Mouse (Mus musculus) kidney, embryonic 16.5 days (tissue): ENCODE measurements around the gene Mtfp1. TPM values are rescaled to one million over a fixed set of nuclear protein-coding genes. Genes with fewer than 3 reads are reported as not detected.

Source experiments
- ATAC-seq: fragments of 200-750 bp; cut with Nextera tagmentation; 2 replicates; pipeline ENCODE4 v1.8.0; 2017; ENCODE audit warnings: moderate TSS enrichment; ENCODE audit not compliant: low FRiP score, low TSS enrichment
- H3K27ac ChIP-seq: fragments of 300-500 bp; sonication (generic); 2 replicates; pipeline ENCODE4 v1.5.1; 2014; ENCODE audit warnings: low read length
- H3K27me3 ChIP-seq: fragments of 300-500 bp; sonication (generic); 2 replicates; pipeline ENCODE4 v1.6.1; 2014; ENCODE audit warnings: low read length, control low read depth, mixed read lengths; ENCODE audit not compliant: insufficient read depth
- H3K36me3 ChIP-seq: fragments of 300-500 bp; sonication (generic); 2 replicates; pipeline ENCODE4 v1.6.1; 2014; ENCODE audit warnings: low read length, control low read depth, mixed read lengths; ENCODE audit not compliant: insufficient read depth
- H3K4me1 ChIP-seq: fragments of 300-500 bp; sonication (generic); 2 replicates; pipeline ENCODE4 v1.6.1; 2014; ENCODE audit warnings: low read length, control low read depth, mixed read lengths; ENCODE audit not compliant: insufficient read depth
- H3K4me2 ChIP-seq: fragments of 300-500 bp; sonication (generic); replicated peaks from 2 replicates; pipeline ENCODE4 v1.6.1; 2014; ENCODE audit warnings: low read depth, low read length
- H3K4me3 ChIP-seq: fragments of 300-500 bp; sonication (generic); 2 replicates; pipeline ENCODE4 v1.5.1; 2014; ENCODE audit warnings: mild to moderate bottlenecking, low read length
- H3K9ac ChIP-seq: fragments of 300-500 bp; sonication (generic); replicated peaks from 2 replicates; pipeline ENCODE4 v1.6.1; 2014; ENCODE audit warnings: low read length
- H3K9me3 ChIP-seq: fragments of 300-500 bp; sonication (generic); 2 replicates; pipeline ENCODE4 v1.6.1; 2016; ENCODE audit warnings: low read length, control low read depth
- WGBS: fragments of 180-500 bp; shearing (Covaris S2); extraction: QIAGEN DNeasy Blood & Tissue Kit; methylation state at CpG from one replicate; pipeline ENCODE4 v1.1.7; 2014; 5-methylcytosine and 5-hydroxymethylcytosine counted together
- polyA plus RNA-seq: library from polyadenylated mRNA; unstranded; fragments of >200 nt; fragmentation: Nextera tagmentation; extraction: Ambion mirVana; gene quantifications from 2 replicates; pipeline ENCODE4 v1.2.1, GENCODE M21; 2015

Gene Mtfp1
- polyA plus RNA-seq, 1 experiment from 2014 or later: 20.1 TPM

DNA sequence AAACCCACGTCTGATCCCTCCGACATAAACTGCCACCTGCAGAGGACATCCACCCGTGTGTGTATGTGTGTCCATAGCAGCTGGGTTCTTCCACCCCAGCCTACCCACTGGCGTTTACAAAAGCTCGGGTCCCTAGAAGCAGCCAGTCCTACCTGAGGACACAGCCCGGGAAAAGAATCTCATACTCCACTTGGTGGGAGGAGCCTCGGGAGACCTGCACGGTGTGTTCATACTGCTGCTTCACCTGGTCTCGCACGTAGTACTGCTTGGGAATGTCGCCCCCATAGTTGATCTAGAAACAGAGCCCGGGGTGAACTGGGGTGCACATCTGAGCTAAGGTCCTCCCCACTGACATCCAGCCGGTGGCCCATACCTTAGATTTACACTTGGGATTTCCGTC, 8.3 kb upstream of the Mtfp1 start:
- H3K4me1 ChIP-seq: no peaks in the 10 kb centered on the region
- no peaks in the 10 kb centered on the region for H3K27me3 ChIP-seq
- no peaks in the 10 kb centered on the region for H3K9me3 ChIP-seq
- H3K4me2 ChIP-seq: no peak overlapping the region
- no peak overlapping the region for H3K27ac ChIP-seq
- WGBS: 82% methylated on average over 14 of the region's 14 CpGs
- H3K4me3 ChIP-seq: no peak overlapping the region
- ATAC-seq: no peak
- no peaks in the 10 kb centered on the region for H3K36me3 ChIP-seq
- H3K9ac ChIP-seq: no peak overlapping the region

DNA sequence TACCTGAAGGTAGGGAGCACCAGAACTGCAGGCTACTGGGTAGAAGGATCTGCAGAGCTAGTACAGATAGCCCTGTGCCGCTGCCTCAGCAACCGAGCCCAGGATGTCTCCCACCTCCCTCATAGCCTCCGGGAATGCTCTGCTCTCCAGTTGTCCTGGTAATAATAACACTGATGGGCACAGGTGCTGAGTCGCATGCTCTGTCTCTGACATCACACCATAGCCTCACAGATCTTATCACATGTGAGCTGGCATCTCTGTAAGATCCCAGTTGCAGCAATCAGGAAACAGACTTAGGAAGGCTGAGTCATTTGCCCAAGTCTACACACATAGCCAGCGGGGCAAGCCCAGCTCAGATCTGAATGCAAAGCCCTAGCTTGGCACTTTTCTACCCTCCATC, 6.6 kb upstream of the Mtfp1 start:
- Histone ChIP-seq H3K36me3 (no peaks in the 10 kb centered on the region), H3K27ac (no peak overlapping the region), H3K4me1 (peaks cover 6% of the 10 kb centered on the region), H3K27me3 (no peaks in the 10 kb centered on the region), H3K9me3 (no peaks in the 10 kb centered on the region), H3K4me3 (no peak overlapping the region), H3K9ac (no peak overlapping the region), H3K4me2 (no peak overlapping the region)
- no peak for ATAC-seq
- WGBS: 83% methylated on average over 5 of the region's 5 CpGs

- 74% methylated on average over 3 of the region's 3 CpGs for WGBS
- peaks cover 17% of the 10 kb centered on the region for H3K4me1 ChIP-seq
- no peak overlapping the region for H3K27ac ChIP-seq
- no peak overlapping the region for H3K4me3 ChIP-seq
- no peaks in the 10 kb centered on the region for H3K36me3 ChIP-seq
- no peak for ATAC-seq
- H3K9ac ChIP-seq: no peak overlapping the region
- no peaks in the 10 kb centered on the region for H3K9me3 ChIP-seq
- H3K4me2 ChIP-seq: no peak overlapping the region
- no peaks in the 10 kb centered on the region for H3K27me3 ChIP-seq
Measured at GRCm38 (mm10) chr11:4099447-4099846, 4.2 kb upstream of the Mtfp1 start.

GRCm38 (mm10) chr11:4098816-4099215, 3.6 kb upstream of the Mtfp1 start:
- H3K4me2 ChIP-seq: no peak overlapping the region
- H3K27me3 ChIP-seq: no peaks in the 10 kb centered on the region
- no peak overlapping the region for H3K9ac ChIP-seq
- H3K4me3 ChIP-seq: no peak overlapping the region
- ATAC-seq: no peak
- H3K36me3 ChIP-seq: no peaks in the 10 kb centered on the region
- no peaks in the 10 kb centered on the region for H3K9me3 ChIP-seq
- no peak overlapping the region for H3K27ac ChIP-seq
- WGBS: 78% methylated on average over 7 of the region's 7 CpGs
- peaks cover 20% of the 10 kb centered on the region for H3K4me1 ChIP-seq

- no peak overlapping the region for H3K4me2 ChIP-seq
- no peak overlapping the region for H3K9ac ChIP-seq
- H3K4me1 ChIP-seq: peaks cover 20% of the 10 kb centered on the region
- H3K27me3 ChIP-seq: no peaks in the 10 kb centered on the region
- no peaks in the 10 kb centered on the region for H3K9me3 ChIP-seq
- no peak overlapping the region for H3K4me3 ChIP-seq
- ATAC-seq: no peak
- H3K27ac ChIP-seq: no peak overlapping the region
- 72% methylated on average over 8 of the region's 8 CpGs for WGBS
- 0 out of 2 replicates have a peak, but pooled peaks cover 3% of the 10 kb centered on the region for H3K36me3 ChIP-seq
Measured at GRCm38 (mm10) chr11:4098120-4098519, 2.9 kb upstream of the Mtfp1 start.

- Histone ChIP-seq H3K9ac (peak overlapping the region; percentile 75), H3K27me3 (no peaks in the 10 kb centered on the region), H3K4me1 (peaks cover 20% of the 10 kb centered on the region), H3K4me2 (peak overlapping the region; percentile 74), H3K4me3 (peak overlapping the region; percentile 60), H3K27ac (peak overlapping the region; percentile 83), H3K9me3 (no peaks in the 10 kb centered on the region), H3K36me3 (peaks cover 7% of the 10 kb centered on the region; the same call in 1 of the 2 replicates)
- ATAC-seq: peak; percentile 46; the same call in 1 of the 2 replicates
- 23% methylated on average over 10 of the region's 10 CpGs for WGBS
Measured at GRCm38 (mm10) chr11:4097091-4097621, 1.9 kb upstream of the Mtfp1 start.

DNA sequence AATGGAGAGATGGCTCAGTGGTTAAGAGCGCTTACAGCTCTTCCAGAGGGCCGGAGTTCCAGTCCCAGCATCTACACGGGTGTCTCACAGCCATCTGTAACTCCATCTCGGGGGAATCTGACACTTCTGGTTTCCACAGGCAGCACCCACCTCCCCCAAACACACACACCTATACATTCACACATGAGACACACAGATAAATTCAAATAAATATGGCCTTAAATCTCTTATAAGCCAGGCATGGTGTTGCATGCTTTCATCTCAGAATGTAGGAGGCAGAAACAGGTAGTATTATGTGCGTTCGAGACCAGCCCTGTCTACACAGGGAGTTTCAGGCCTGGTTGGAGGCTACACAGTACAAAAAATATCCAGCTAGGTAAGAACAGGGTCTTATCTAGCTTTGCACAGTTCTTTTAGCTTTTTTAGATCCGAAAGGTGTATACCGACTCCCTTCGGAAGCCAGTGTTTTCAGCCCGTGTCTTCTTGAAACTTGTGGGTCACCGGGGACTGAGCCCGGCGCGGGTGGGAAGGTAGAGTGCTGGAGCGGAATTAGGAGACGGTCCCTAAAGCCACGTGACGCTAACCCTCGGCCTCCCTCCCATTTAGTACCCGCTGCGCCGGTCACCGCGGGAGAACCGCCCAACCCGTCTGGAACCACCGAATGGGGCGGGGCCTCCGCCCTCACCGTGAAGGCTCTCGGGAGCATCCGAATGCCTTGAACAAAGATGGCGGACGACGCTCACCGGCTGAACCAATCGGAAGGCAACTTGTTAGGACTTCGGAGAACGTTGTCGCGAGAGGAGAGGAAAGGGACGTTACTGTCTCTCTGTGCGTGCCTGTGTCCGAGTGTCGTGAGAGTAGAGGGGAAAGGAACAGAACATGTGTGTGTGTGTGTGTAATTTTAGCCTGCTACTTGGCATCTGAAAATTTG, 1.1 kb upstream of the Mtfp1 start:
- no peaks in the 10 kb centered on the region for H3K27me3 ChIP-seq
- ATAC-seq: peak; percentile 95
- H3K4me3 ChIP-seq: peak overlapping the region; percentile 60
- peaks cover 20% of the 10 kb centered on the region for H3K4me1 ChIP-seq
- 2% methylated on average over 45 of the region's 45 CpGs for WGBS
- H3K4me2 ChIP-seq: peak overlapping the region; percentile 74
- H3K9ac ChIP-seq: peak overlapping the region; percentile 75
- peaks cover 15% of the 10 kb centered on the region for H3K36me3 ChIP-seq
- peak overlapping the region; percentile 83 for H3K27ac ChIP-seq
- H3K9me3 ChIP-seq: no peaks in the 10 kb centered on the region

- Histone ChIP-seq H3K27ac (peak overlapping the region; percentile 79), H3K4me2 (peak overlapping the region; percentile 74), H3K4me3 (peak overlapping the region; percentile 60), H3K9me3 (peaks cover 5% of the 10 kb centered on the region; the same call in 1 of the 2 replicates), H3K9ac (peak overlapping the region; percentile 66), H3K4me1 (peaks cover 20% of the 10 kb centered on the region), H3K27me3 (no peaks in the 10 kb centered on the region), H3K36me3 (peaks cover 22% of the 10 kb centered on the region)
- WGBS: 4% methylated on average over 23 of the region's 24 CpGs
- no peak for ATAC-seq
Measured at GRCm38 (mm10) chr11:4094378-4095170, 671 bp downstream of the Mtfp1 start.

GRCm38 (mm10) chr11:4093459-4094377, 1.5 kb downstream of the Mtfp1 start:
- no peak overlapping the region for H3K27ac ChIP-seq
- peaks cover 20% of the 10 kb centered on the region for H3K4me1 ChIP-seq
- 85% methylated on average over 18 of the region's 18 CpGs for WGBS
- peaks cover 5% of the 10 kb centered on the region; the same call in 1 of the 2 replicates for H3K9me3 ChIP-seq
- H3K27me3 ChIP-seq: no peaks in the 10 kb centered on the region
- peaks cover 22% of the 10 kb centered on the region for H3K36me3 ChIP-seq
- H3K9ac ChIP-seq: no peak overlapping the region
- H3K4me2 ChIP-seq: peak overlapping the region; percentile 74
- no peak; the same call in 1 of the 2 replicates for ATAC-seq
- peak overlapping the region; percentile 60 for H3K4me3 ChIP-seq
